Comparison of ENCODE assay signal across 20 mouse cellular contexts in the genomic region with DNA sequence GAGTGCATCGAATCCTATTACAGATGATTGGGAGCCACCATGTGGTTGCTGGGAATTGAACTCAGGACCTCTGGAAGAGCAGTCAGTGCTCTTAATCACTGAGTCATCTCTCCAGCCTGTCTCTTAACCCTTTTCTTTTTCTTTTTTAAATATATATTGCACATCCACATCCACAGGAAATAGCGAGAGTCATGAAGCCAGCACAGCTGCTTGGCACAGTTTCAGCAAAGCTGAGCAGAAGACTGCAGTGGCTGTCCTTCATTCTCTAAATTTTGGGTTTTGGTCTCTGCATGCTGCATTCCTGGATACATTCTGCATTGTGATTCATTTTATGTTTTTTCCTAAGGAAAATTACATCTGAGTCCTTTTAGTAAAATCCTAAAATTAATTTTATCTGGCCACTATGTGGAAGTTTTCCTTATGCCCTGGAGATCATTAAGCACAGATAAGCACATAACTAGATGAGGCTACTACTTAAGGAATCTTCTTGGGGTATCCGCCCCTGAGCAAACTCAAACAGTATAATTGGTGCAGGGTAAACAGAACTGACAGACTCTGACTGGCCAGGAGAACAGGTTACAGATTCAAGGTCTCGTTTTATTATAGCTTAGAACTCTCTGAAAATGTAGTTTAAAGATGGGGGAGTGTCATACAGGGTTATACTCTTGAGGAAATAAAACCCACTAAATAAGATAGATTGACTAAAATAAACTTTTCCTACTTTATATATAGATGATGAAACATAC. TPM values are rescaled to one million over a fixed set of nuclear protein-coding genes. Genes with fewer than 3 reads are reported as not detected.
A peak's percentile ranks its signal among the peaks of the same experiment; 100 is the strongest.
DNase-seq lines count a peak whose midpoint lies in the region; ATAC-seq and TF ChIP-seq lines count a peak whose summit lies in the region.
"Had no signal": no experiment of that assay in that cellular context is flagged by ENCODE, and none has a peak within 500 bp of the region (broad histone marks: within the 10 kb centered on the region; RNA-seq: fewer than 3 reads in every experiment).

No protein-coding gene starts in this region.

- peak; percentile 38 for DNase-seq in gastrocnemius, postnatal 14 days
- no peak for DNase-seq in gastrocnemius, postnatal 36 days
- peak; percentile 25 for DNase-seq in kidney, postnatal 0 days (ENCODE audit: low spot score)
- DNase-seq in lung, postnatal 0 days (ENCODE audit: low spot score) = peak; percentile 17
- DNase-seq in lung, postnatal 4 days = no peak
- no peak for DNase-seq in cerebellum, adult 9-10 months
- DNase-seq: adrenal gland, adult 2 months; B cell, adult 2 months; cerebellum, postnatal 10 days; forebrain, postnatal 0 days; heart, adult 11 months; liver, postnatal 0 days; right cerebral cortex, adult 18-20 months had no signal

- no peak for TF ChIP-seq POLR2A in myocyte (IDR thresholded peaks at IDR 0.05; ENCODE audit: insufficient read length, low read depth)

- H3ac ChIP-seq in myocyte (ENCODE audit: control insufficient read depth, insufficient read length) = no peak overlapping the region

- H3K4me1 ChIP-seq in kidney, postnatal 0 days (replicated peaks; ENCODE audit: insufficient read depth, low read length) = no peaks in the 10 kb centered on the region
- no peaks in the 10 kb centered on the region for H3K4me1 ChIP-seq in kidney, embryonic 15.5 days
- no peaks in the 10 kb centered on the region for H3K4me1 ChIP-seq in lung, postnatal 0 days (ENCODE audit: insufficient read depth, low read depth, low read length)
- H3K4me1 ChIP-seq: embryonic facial prominence, embryonic 15.5 days; forebrain, embryonic 10.5 days; hindbrain, embryonic 13.5 days; midbrain, embryonic 13.5 days; neural tube, embryonic 13.5 days had no signal

- H3K36me3 ChIP-seq in kidney, postnatal 0 days (ENCODE audit: insufficient read depth, low read length) = no peaks in the 10 kb centered on the region
- H3K36me3 ChIP-seq in kidney, embryonic 15.5 days = 0 out of 2 replicates have a peak, but pooled peaks cover 5% of the 10 kb centered on the region
- H3K36me3 ChIP-seq in lung, postnatal 0 days (ENCODE audit: insufficient read depth, low read length) = no peaks in the 10 kb centered on the region
- H3K36me3 ChIP-seq in myocyte (ENCODE audit: control insufficient read depth, insufficient read depth) = no peaks in the 10 kb centered on the region
- H3K36me3 ChIP-seq: embryonic facial prominence, embryonic 15.5 days; hindbrain, embryonic 13.5 days had no signal

- H3K4me3 ChIP-seq in kidney, postnatal 0 days (replicated peaks; ENCODE audit: low read depth, low read length) = no peak overlapping the region
- no peak overlapping the region for H3K4me3 ChIP-seq in kidney, embryonic 15.5 days (replicated peaks)
- no peak overlapping the region for H3K4me3 ChIP-seq in lung, postnatal 0 days (ENCODE audit: low read depth, low read length)
- no peak overlapping the region for H3K4me3 ChIP-seq in myocyte
- H3K4me3 ChIP-seq: embryonic facial prominence, embryonic 15.5 days; forebrain, embryonic 10.5 days; hindbrain, embryonic 13.5 days; midbrain, embryonic 13.5 days; neural tube, embryonic 13.5 days had no signal

- 55% methylated on average over 4 of the region's 4 CpGs for WGBS in kidney, postnatal 0 days
- 59% methylated on average over 4 of the region's 4 CpGs for WGBS in kidney, embryonic 15.5 days
- WGBS in lung, postnatal 0 days = 48% methylated on average over 4 of the region's 4 CpGs

- H3K9ac ChIP-seq in kidney, postnatal 0 days (ENCODE audit: low read depth, low read length) = no peak overlapping the region
- no peak overlapping the region for H3K9ac ChIP-seq in kidney, embryonic 15.5 days
- no peak overlapping the region for H3K9ac ChIP-seq in lung, postnatal 0 days (replicated peaks; ENCODE audit: low read depth)
- H3K9ac ChIP-seq: embryonic facial prominence, embryonic 15.5 days; forebrain, postnatal 0 days; hindbrain, embryonic 13.5 days; liver, postnatal 0 days; midbrain, embryonic 13.5 days; neural tube, embryonic 13.5 days had no signal

- no peak overlapping the region for H3K4me2 ChIP-seq in kidney, postnatal 0 days (ENCODE audit: low read length)
- no peak overlapping the region for H3K4me2 ChIP-seq in kidney, embryonic 15.5 days
- no peak overlapping the region for H3K4me2 ChIP-seq in lung, postnatal 0 days (replicated peaks; ENCODE audit: low read depth, low read length)
- no peak overlapping the region for H3K4me2 ChIP-seq in myocyte (ENCODE audit: low read depth)
- H3K4me2 ChIP-seq: embryonic facial prominence, embryonic 15.5 days; hindbrain, embryonic 13.5 days; midbrain, embryonic 13.5 days; neural tube, embryonic 13.5 days had no signal

- no peaks in the 10 kb centered on the region for H3K27me3 ChIP-seq in kidney, postnatal 0 days (ENCODE audit: insufficient read depth, low read length)
- no peaks in the 10 kb centered on the region for H3K27me3 ChIP-seq in kidney, embryonic 15.5 days
- no peaks in the 10 kb centered on the region for H3K27me3 ChIP-seq in lung, postnatal 0 days (replicated peaks; ENCODE audit: insufficient read depth, low read length)
- no peaks in the 10 kb centered on the region for H3K27me3 ChIP-seq in myocyte (ENCODE audit: control insufficient read depth, insufficient read depth, insufficient read length)
- H3K27me3 ChIP-seq: embryonic facial prominence, embryonic 15.5 days; hindbrain, embryonic 13.5 days; midbrain, embryonic 13.5 days; neural tube, embryonic 13.5 days had no signal

- intact Hi-C loops in gastrocnemius, postnatal 14 days (cut with DNase I; ENCODE audit: low total_unique reads) = no loop called here
- intact Hi-C loops in gastrocnemius, postnatal 36 days (cut with DNase I) = no loop called here

- no peak overlapping the region for H3K27ac ChIP-seq in kidney, postnatal 0 days
- no peak overlapping the region for H3K27ac ChIP-seq in kidney, embryonic 15.5 days
- H3K27ac ChIP-seq in lung, postnatal 0 days (ENCODE audit: low read length) = no peak overlapping the region
- H3K27ac ChIP-seq: embryonic facial prominence, embryonic 15.5 days; forebrain, embryonic 10.5 days; hindbrain, embryonic 13.5 days; midbrain, embryonic 13.5 days; neural tube, embryonic 13.5 days had no signal

- H3K9me3 ChIP-seq in kidney, postnatal 0 days (replicated peaks; ENCODE audit: low read length) = no peaks in the 10 kb centered on the region
- H3K9me3 ChIP-seq in kidney, embryonic 15.5 days (replicated peaks) = no peaks in the 10 kb centered on the region
- no peaks in the 10 kb centered on the region for H3K9me3 ChIP-seq in lung, postnatal 0 days (ENCODE audit: low read length)
- H3K9me3 ChIP-seq: embryonic facial prominence, embryonic 15.5 days; forebrain, embryonic 10.5 days; hindbrain, embryonic 13.5 days; midbrain, embryonic 13.5 days; neural tube, embryonic 13.5 days had no signal

- ATAC-seq in kidney, postnatal 0 days (replicated peaks; ENCODE audit: low FRiP score, low read depth) = no peak
- ATAC-seq in kidney, embryonic 15.5 days (replicated peaks; ENCODE audit: low FRiP score) = no peak
- ATAC-seq in lung, postnatal 0 days = no peak
- ATAC-seq: forebrain, postnatal 0 days; liver, postnatal 0 days; midbrain, embryonic 13.5 days had no signal

- H3K79me2 ChIP-seq in myocyte (ENCODE audit: control insufficient read depth, insufficient read depth) = no peaks in the 10 kb centered on the region

- TF ChIP-seq CTCF in kidney, postnatal 0 days (IDR thresholded peaks at IDR 0.05; ENCODE audit: low read depth) = no peak
- no peak for TF ChIP-seq CTCF in lung, postnatal 0 days (IDR thresholded peaks at IDR 0.05)

- no peak for TF ChIP-seq EP300 in lung, postnatal 0 days (IDR thresholded peaks at IDR 0.05)

TF ChIP-seq in myocyte, 11 proteins besides CTCF, POLR2A, EP300 and RAD21:
- TF ChIP-seq MYOG (IDR thresholded peaks at IDR 0.05; ENCODE audit: control insufficient read depth in 1 of 3, insufficient read depth in 1 of 3, insufficient read length in 2 of 3, low read depth in 2 of 3) (no peak), MYOD1 (IDR thresholded peaks at IDR 0.05; ENCODE audit: control insufficient read depth in 1 of 3, insufficient read length in 2 of 3, low read depth in 2 of 3) (peak; percentile 4 to 74 (median 66))

RNA-seq across cellular contexts. Expression of a gene that starts 50.3 kb away (rescaled TPM):
- 1 to 10 TPM; 6.0 to 7.4 TPM for total RNA-seq in gastrocnemius, postnatal 14 days (2021)
- 1 to 10 TPM; 4.7 to 5.1 TPM for total RNA-seq in gastrocnemius, postnatal 36 days (2021)
- 4.6 and 5.0 TPM in 2 replicates for polyA plus RNA-seq in kidney, postnatal 0 days (2015; fragmentation: Nextera tagmentation; extraction: Ambion mirVana)
- polyA plus RNA-seq in kidney, embryonic 15.5 days (2015; fragmentation: Nextera tagmentation; extraction: Ambion mirVana) = 9.1 and 9.6 TPM in 2 replicates
- polyA plus RNA-seq in lung, postnatal 0 days (2015; fragmentation: Nextera tagmentation; extraction: Ambion mirVana) = 3.6 and 4.3 TPM in 2 replicates
- 3.1 TPM for polyA plus RNA-seq in myocyte (2012; fragmentation: generic; extraction: Trizol)

Comparison
In these comparisons a context has a peak if more than half of its experiments do, and no peak if none do; other contexts are left out.
1. DNase-seq: peak in gastrocnemius, postnatal 14 days (single experiment), kidney, postnatal 0 days (single experiment) and lung, postnatal 0 days (single experiment); none in gastrocnemius, postnatal 36 days (0 of 2), lung, postnatal 4 days (0 of 2) and cerebellum, adult 9-10 months (single experiment).